Mouse (Mus musculus) bone marrow macrophage, adult 2 months (primary cell): ENCODE data around the gene Ralb.

Source experiments
- CTCF ChIP-seq: IDR thresholded peaks from 2 replicates; pipeline ENCODE4 v1.5.1; 2012; ENCODE audit warnings: low read depth, mild to moderate bottlenecking, low read length, moderate library complexity
- POLR2A ChIP-seq: IDR thresholded peaks from 2 replicates; pipeline ENCODE4 v1.6.1; 2012; ENCODE audit warnings: mild to moderate bottlenecking, low read depth, low read length, borderline replicate concordance

DNA sequence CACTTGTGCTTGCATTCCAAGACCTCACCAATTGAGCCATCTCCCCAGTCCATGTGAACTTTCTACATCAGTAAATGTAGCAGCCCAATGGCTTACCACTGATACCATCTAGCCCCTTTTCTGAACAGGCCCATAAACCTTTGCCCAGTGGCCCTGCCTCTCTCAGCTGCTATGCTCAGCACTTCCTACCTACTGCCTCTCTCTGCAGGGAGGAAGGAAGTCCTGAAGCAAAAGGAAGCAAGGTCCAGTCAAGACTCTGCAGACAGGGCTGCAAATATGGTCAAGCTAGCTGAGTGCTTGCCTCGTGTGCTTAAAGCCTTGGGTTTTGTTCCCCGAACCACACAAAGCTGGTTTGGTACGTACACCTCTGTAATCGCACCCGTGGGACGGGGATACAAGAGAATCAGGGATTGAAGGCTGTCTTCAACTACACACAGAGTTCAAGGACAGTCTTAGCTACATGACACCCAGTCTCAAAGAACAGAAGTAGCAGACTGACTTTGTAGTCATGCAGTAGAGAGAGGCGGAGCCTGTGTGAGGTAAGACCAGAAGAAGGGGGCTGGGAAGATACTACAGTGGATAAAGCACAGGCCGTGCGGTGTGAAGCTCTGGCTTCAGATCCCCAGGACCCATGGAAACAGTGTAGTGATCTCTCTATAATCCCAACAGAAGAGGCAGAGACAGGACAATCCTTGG is 5.9 kb downstream of the Ralb start:
- no peak for TF ChIP-seq CTCF
- TF ChIP-seq POLR2A, result no peak
